Mouse (Mus musculus) hindbrain, embryonic 16.5 days (tissue): ENCODE measurements around the gene Srd5a2. TPM values are rescaled to one million over a fixed set of nuclear protein-coding genes. Genes with fewer than 3 reads are reported as not detected.

Source experiments
- ATAC-seq: fragments of 200-750 bp; cut with Nextera tagmentation; 2 replicates; pipeline ENCODE4 v1.8.0; 2017; ENCODE audit warnings: moderate TSS enrichment, moderate library complexity
- H3K27ac ChIP-seq: fragments of 300-500 bp; sonication (generic); 2 replicates; pipeline ENCODE4 v1.5.1; 2014; ENCODE audit warnings: low read depth, mild to moderate bottlenecking, control low read depth, low read length, moderate library complexity
- H3K27me3 ChIP-seq: fragments of 300-500 bp; sonication (generic); replicated peaks from 2 replicates; pipeline ENCODE4 v1.6.1; 2014; ENCODE audit warnings: low read length; ENCODE audit not compliant: control insufficient read depth, insufficient read depth
- H3K36me3 ChIP-seq: fragments of 300-500 bp; sonication (generic); 2 replicates; pipeline ENCODE4 v1.6.1; 2014; ENCODE audit warnings: mild to moderate bottlenecking, low read length, moderate library complexity, mixed read lengths; ENCODE audit not compliant: control insufficient read depth, insufficient read depth
- H3K4me1 ChIP-seq: fragments of 300-500 bp; sonication (generic); 2 replicates; pipeline ENCODE4 v1.6.1; 2014; ENCODE audit warnings: low read depth, low read length; ENCODE audit not compliant: control insufficient read depth, insufficient read depth
- H3K4me2 ChIP-seq: fragments of 300-500 bp; sonication (generic); 2 replicates; pipeline ENCODE4 v1.6.1; 2014; ENCODE audit warnings: mild to moderate bottlenecking, low read length, control low read depth, moderate library complexity
- H3K4me3 ChIP-seq: fragments of 300-500 bp; sonication (generic); 2 replicates; pipeline ENCODE4 v1.5.1; 2014; ENCODE audit warnings: mild to moderate bottlenecking, low read length, control low read depth, moderate library complexity
- H3K9ac ChIP-seq: fragments of 300-500 bp; sonication (generic); 2 replicates; pipeline ENCODE4 v1.6.1; 2014; ENCODE audit warnings: low read depth, mild to moderate bottlenecking, control low read depth, low read length, moderate library complexity
- H3K9me3 ChIP-seq: fragments of 300-500 bp; sonication (generic); 2 replicates; pipeline ENCODE4 v1.6.1; 2014; ENCODE audit warnings: mild to moderate bottlenecking, low read length, moderate library complexity; ENCODE audit not compliant: control insufficient read depth
- WGBS: fragments of 180-500 bp; shearing (Covaris S2); extraction: QIAGEN DNeasy Blood & Tissue Kit; methylation state at CpG from one replicate; pipeline ENCODE4 v1.1.7; 2014; 5-methylcytosine and 5-hydroxymethylcytosine counted together
- polyA plus RNA-seq: library from polyadenylated mRNA; unstranded; fragments of >200 nt; fragmentation: Nextera tagmentation; extraction: Ambion mirVana; gene quantifications from 2 replicates; pipeline ENCODE4 v1.2.1, GENCODE M21; 2015

Srd5a2 gene
- polyA plus RNA-seq, 1 experiment from 2014 or later, result 0.15 TPM

GRCm38 (mm10) chr17:74048229-74048816, 607 bp upstream of the Srd5a2 start:
- Histone ChIP-seq H3K9ac (no peak overlapping the region), H3K27ac (no peak overlapping the region), H3K9me3 (no peaks in the 10 kb centered on the region), H3K36me3 (no peaks in the 10 kb centered on the region), H3K4me3 (no peak overlapping the region; the same call in 1 of the 2 replicates), H3K4me2 (peak overlapping the region; percentile 56), H3K4me1 (peaks cover 8% of the 10 kb centered on the region), H3K27me3 (peaks cover 31% of the 10 kb centered on the region)
- WGBS, result 3% methylated on average over 19 of the region's 19 CpGs
- ATAC-seq, result no peak

GRCm38 (mm10) chr17:74043754-74044153, 4.0 kb downstream of the Srd5a2 start:
- Histone ChIP-seq H3K9ac (no peak overlapping the region), H3K27me3 (peaks cover 20% of the 10 kb centered on the region), H3K4me1 (peaks cover 8% of the 10 kb centered on the region), H3K27ac (no peak overlapping the region), H3K4me2 (no peak overlapping the region), H3K36me3 (no peaks in the 10 kb centered on the region), H3K4me3 (no peak overlapping the region), H3K9me3 (no peaks in the 10 kb centered on the region)
- ATAC-seq, result no peak
- 49% methylated on average over 4 of the region's 4 CpGs for WGBS

- no peak overlapping the region for H3K9ac ChIP-seq
- no peaks in the 10 kb centered on the region for H3K4me1 ChIP-seq
- no peaks in the 10 kb centered on the region for H3K9me3 ChIP-seq
- H3K4me3 ChIP-seq, result no peak overlapping the region
- no peaks in the 10 kb centered on the region for H3K27me3 ChIP-seq
- H3K36me3 ChIP-seq, result no peaks in the 10 kb centered on the region
- WGBS, result 38% methylated on average over 8 of the region's 8 CpGs
- H3K4me2 ChIP-seq, result peak overlapping the region; percentile 36
- peak; percentile 81 for ATAC-seq
- H3K27ac ChIP-seq, result no peak overlapping the region
Observed at GRCm38 (mm10) chr17:74020526-74021203, 27.1 kb downstream of the Srd5a2 start.

- H3K9me3 ChIP-seq, result no peaks in the 10 kb centered on the region
- H3K4me2 ChIP-seq, result no peak overlapping the region
- no peaks in the 10 kb centered on the region for H3K36me3 ChIP-seq
- no peak overlapping the region for H3K27ac ChIP-seq
- H3K27me3 ChIP-seq, result no peaks in the 10 kb centered on the region
- no peaks in the 10 kb centered on the region for H3K4me1 ChIP-seq
- no peak overlapping the region for H3K4me3 ChIP-seq
- ATAC-seq, result no peak
- no peak overlapping the region for H3K9ac ChIP-seq
- WGBS, result 78% methylated on average over 4 of the region's 4 CpGs
Observed at GRCm38 (mm10) chr17:74018281-74018680, 29.4 kb downstream of the Srd5a2 start.

GRCm38 (mm10) chr17:74017649-74018048, 30.1 kb downstream of the Srd5a2 start:
- no peaks in the 10 kb centered on the region for H3K4me1 ChIP-seq
- H3K9me3 ChIP-seq, result no peaks in the 10 kb centered on the region
- WGBS, result 97% methylated on average over 1 of the region's 1 CpGs
- no peak overlapping the region for H3K27ac ChIP-seq
- H3K27me3 ChIP-seq, result no peaks in the 10 kb centered on the region
- H3K36me3 ChIP-seq, result no peaks in the 10 kb centered on the region
- ATAC-seq, result no peak
- no peak overlapping the region for H3K9ac ChIP-seq
- H3K4me3 ChIP-seq, result no peak overlapping the region
- H3K4me2 ChIP-seq, result no peak overlapping the region

GRCm38 (mm10) chr17:74015128-74015527, 32.6 kb downstream of the Srd5a2 start:
- Histone ChIP-seq H3K4me2 (no peak overlapping the region), H3K27me3 (no peaks in the 10 kb centered on the region), H3K36me3 (no peaks in the 10 kb centered on the region), H3K9ac (no peak overlapping the region), H3K9me3 (no peaks in the 10 kb centered on the region), H3K27ac (no peak overlapping the region), H3K4me3 (no peak overlapping the region), H3K4me1 (no peaks in the 10 kb centered on the region)
- ATAC-seq, result no peak
- WGBS, result 87% methylated on average over 6 of the region's 6 CpGs

GRCm38 (mm10) chr17:74008680-74009079, 39.0 kb downstream of the Srd5a2 start:
- Histone ChIP-seq H3K4me2 (no peak overlapping the region), H3K9me3 (no peaks in the 10 kb centered on the region), H3K36me3 (no peaks in the 10 kb centered on the region), H3K9ac (no peak overlapping the region), H3K4me1 (no peaks in the 10 kb centered on the region), H3K27me3 (no peaks in the 10 kb centered on the region), H3K4me3 (no peak overlapping the region), H3K27ac (no peak overlapping the region)
- no peak for ATAC-seq
- 54% methylated on average over 4 of the region's 4 CpGs for WGBS

GRCm38 (mm10) chr17:74007001-74007400, 40.7 kb downstream of the Srd5a2 start:
- ATAC-seq, result no peak
- Histone ChIP-seq H3K4me1 (no peaks in the 10 kb centered on the region), H3K4me2 (no peak overlapping the region), H3K27ac (no peak overlapping the region), H3K4me3 (no peak overlapping the region), H3K9me3 (no peaks in the 10 kb centered on the region), H3K27me3 (no peaks in the 10 kb centered on the region), H3K9ac (no peak overlapping the region), H3K36me3 (no peaks in the 10 kb centered on the region)
- WGBS, result 82% methylated on average over 8 of the region's 8 CpGs

- Histone ChIP-seq H3K9me3 (no peaks in the 10 kb centered on the region), H3K36me3 (no peaks in the 10 kb centered on the region), H3K27me3 (no peaks in the 10 kb centered on the region), H3K4me2 (no peak overlapping the region), H3K4me1 (no peaks in the 10 kb centered on the region), H3K4me3 (no peak overlapping the region), H3K9ac (no peak overlapping the region), H3K27ac (no peak overlapping the region)
- ATAC-seq, result no peak
- 68% methylated on average over 2 of the region's 2 CpGs for WGBS
Observed at GRCm38 (mm10) chr17:74002396-74002795, 45.3 kb downstream of the Srd5a2 start.
